Mouse (Mus musculus) hindbrain, embryonic 11.5 days (tissue): ENCODE data around the gene Nptxr. TPM values are rescaled to one million over a fixed set of nuclear protein-coding genes. Genes with fewer than 3 reads are reported as not detected.

Source experiments
- ATAC-seq: fragments of 200-750 bp; cut with Nextera tagmentation; 2 replicates; pipeline ENCODE4 v1.8.0; 2017; ENCODE audit warnings: mild to moderate bottlenecking, moderate TSS enrichment, moderate library complexity; ENCODE audit not compliant: low FRiP score
- DNase-seq: peaks from one replicate; pipeline ENCODE4 v3.0.0-alpha.2; 2015; ENCODE audit warnings: low spot score
- H3K27ac ChIP-seq: fragments of 300-500 bp; sonication (generic); 2 replicates; pipeline ENCODE4 v1.5.1; 2014; ENCODE audit warnings: mild to moderate bottlenecking, low read depth, low read length
- H3K27me3 ChIP-seq: fragments of 300-500 bp; sonication (generic); 2 replicates; pipeline ENCODE4 v1.6.1; 2014; ENCODE audit warnings: mild to moderate bottlenecking, low read length, moderate library complexity, mixed read lengths; ENCODE audit not compliant: control insufficient read depth, insufficient read depth
- H3K36me3 ChIP-seq: fragments of 300-500 bp; sonication (generic); 2 replicates; pipeline ENCODE4 v1.6.1; 2014; ENCODE audit warnings: mild to moderate bottlenecking, low read length, moderate library complexity, mixed read lengths; ENCODE audit not compliant: control insufficient read depth, insufficient read depth
- H3K4me1 ChIP-seq: fragments of 300-500 bp; sonication (generic); replicated peaks from 2 replicates; pipeline ENCODE4 v1.6.1; 2014; ENCODE audit warnings: low read length, mixed read lengths; ENCODE audit not compliant: control insufficient read depth, insufficient read depth
- H3K4me2 ChIP-seq: fragments of 300-500 bp; sonication (generic); replicated peaks from 2 replicates; pipeline ENCODE4 v1.6.1; 2014; ENCODE audit warnings: mild to moderate bottlenecking, low read depth, low read length
- H3K4me3 ChIP-seq: fragments of 300-500 bp; sonication (generic); 2 replicates; pipeline ENCODE4 v1.5.1; 2014; ENCODE audit warnings: low read depth, low read length
- H3K9ac ChIP-seq: fragments of 300-500 bp; sonication (generic); 2 replicates; pipeline ENCODE4 v1.6.1; 2014; ENCODE audit warnings: low read depth, low read length
- H3K9me3 ChIP-seq: fragments of 300-500 bp; sonication (generic); 2 replicates; pipeline ENCODE4 v1.6.1; 2016; ENCODE audit warnings: low read length; ENCODE audit not compliant: control insufficient read depth
- WGBS: fragments of 180-500 bp; shearing (Covaris S2); extraction: QIAGEN DNeasy Blood & Tissue Kit; methylation state at CpG from one replicate; pipeline ENCODE4 v1.1.7; 2014; 5-methylcytosine and 5-hydroxymethylcytosine counted together
- polyA plus RNA-seq: library from polyadenylated mRNA; unstranded; fragments of >200 nt; fragmentation: Nextera tagmentation; extraction: Ambion mirVana; gene quantifications from 2 replicates; pipeline ENCODE4 v1.2.1, GENCODE M21; 2014

Nptxr gene
- polyA plus RNA-seq, 1 experiment from 2014 or later, result 1.5 TPM

- no peak for ATAC-seq
These were observed 28.9 kb upstream of the Nptxr start for GRCm38 (mm10) chr15:79833251-79834050.

DNA sequence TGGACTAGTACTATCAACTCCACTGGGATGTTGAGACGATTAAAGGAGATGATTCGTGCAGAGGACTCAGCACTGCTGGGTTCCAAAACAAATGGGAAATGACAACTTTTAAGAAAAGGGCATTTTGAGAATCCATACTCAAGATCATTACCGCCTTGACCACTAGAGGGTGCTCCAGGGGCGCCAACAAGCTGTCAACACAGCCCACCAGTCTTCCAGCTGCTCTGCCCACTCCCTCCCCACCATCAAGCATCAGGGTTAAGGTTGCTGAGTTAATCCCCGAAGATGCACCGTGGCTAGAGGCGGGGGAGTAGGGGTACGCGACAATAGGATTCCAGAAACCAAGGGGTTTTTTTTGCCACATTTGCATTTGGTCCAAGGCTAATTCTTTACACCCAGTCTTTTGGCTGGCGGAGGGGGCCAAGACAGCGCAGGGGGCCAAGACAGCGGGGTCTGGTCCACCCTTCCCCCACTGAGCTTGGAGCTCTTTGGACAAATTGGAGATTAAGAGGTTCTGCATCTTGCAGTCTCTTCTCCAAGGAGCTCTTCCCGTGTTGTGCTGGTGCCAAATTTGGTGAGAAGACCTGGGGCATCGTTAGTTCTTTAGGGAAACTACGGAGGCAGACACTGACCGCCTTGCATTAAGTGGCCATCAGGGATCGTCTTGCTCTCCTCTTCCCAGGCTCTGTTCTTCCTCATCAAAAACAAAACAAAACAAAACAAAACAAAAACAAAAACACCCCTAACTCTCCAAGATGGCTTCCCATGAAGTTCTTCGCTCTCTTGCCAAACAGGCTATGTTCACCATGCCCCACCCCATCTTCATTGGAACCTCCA is 27.7 kb upstream of the Nptxr start:
- H3K36me3 ChIP-seq, result 0 out of 2 replicates have a peak, but pooled peaks cover 2% of the 10 kb centered on the region
- H3K4me3 ChIP-seq, result peak overlapping the region; percentile 70
- H3K9me3 ChIP-seq, result no peaks in the 10 kb centered on the region
- DNase-seq (peak; percentile 88), ATAC-seq (no peak)
- H3K9ac ChIP-seq, result no peak overlapping the region; the same call in 1 of the 2 replicates
- H3K27me3 ChIP-seq, result no peaks in the 10 kb centered on the region
- H3K4me2 ChIP-seq, result peak overlapping the region; percentile 86
- H3K4me1 ChIP-seq, result peaks cover 10% of the 10 kb centered on the region
- 29% methylated on average over 18 of the region's 18 CpGs for WGBS
- H3K27ac ChIP-seq, result no peak overlapping the region; the same call in 1 of the 2 replicates

More at GRCm38 (mm10) chr15:79833251-79834050, 28.9 kb upstream of the Nptxr start:
- Histone ChIP-seq H3K36me3 (no peaks in the 10 kb centered on the region), H3K4me1 (peaks cover 10% of the 10 kb centered on the region), H3K27ac (peak overlapping the region; percentile 87), H3K27me3 (no peaks in the 10 kb centered on the region), H3K4me2 (peak overlapping the region; percentile 86), H3K4me3 (peak overlapping the region; percentile 70), H3K9me3 (no peaks in the 10 kb centered on the region), H3K9ac (peak overlapping the region; percentile 81)
- DNase-seq, result peak; percentile 54
- under 1% methylated on average over 41 of the region's 41 CpGs for WGBS

- Histone ChIP-seq H3K4me3 (no peak overlapping the region), H3K4me2 (no peak overlapping the region), H3K27ac (no peak overlapping the region), H3K27me3 (no peaks in the 10 kb centered on the region), H3K4me1 (peaks cover 10% of the 10 kb centered on the region), H3K36me3 (0 out of 2 replicates have a peak, but pooled peaks cover 2% of the 10 kb centered on the region), H3K9me3 (no peaks in the 10 kb centered on the region), H3K9ac (no peak overlapping the region)
- WGBS, result 11% methylated on average over 4 of the region's 4 CpGs
- peak; percentile 89 for DNase-seq
- no peak for ATAC-seq
These were observed 25.8 kb upstream of the Nptxr start for GRCm38 (mm10) chr15:79830388-79830787.

DNA sequence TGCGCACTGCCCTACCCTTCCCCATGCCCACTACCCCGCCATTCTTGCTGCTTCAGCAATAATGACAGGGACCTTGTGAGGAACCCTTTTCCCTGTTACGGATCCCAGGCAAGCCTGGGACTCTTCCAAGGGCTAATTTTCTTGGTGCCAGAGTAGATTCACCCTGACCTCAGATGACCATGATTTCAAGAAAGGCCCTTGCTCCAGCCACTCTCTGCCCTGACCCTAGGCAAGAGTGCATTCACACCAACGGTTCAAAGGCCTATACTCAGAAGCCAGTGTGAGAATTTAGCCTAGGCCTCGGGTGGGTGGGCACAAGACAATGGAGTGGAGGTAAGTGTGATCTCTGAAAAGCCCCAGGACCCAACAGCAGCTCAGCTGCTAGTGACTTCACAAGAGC is 24.9 kb upstream of the Nptxr start:
- ATAC-seq, result no peak
- no peak for DNase-seq
- no peak overlapping the region for H3K4me3 ChIP-seq
- no peaks in the 10 kb centered on the region for H3K27me3 ChIP-seq
- H3K27ac ChIP-seq, result no peak overlapping the region
- no peak overlapping the region for H3K9ac ChIP-seq
- H3K9me3 ChIP-seq, result no peaks in the 10 kb centered on the region
- H3K4me1 ChIP-seq, result peaks cover 10% of the 10 kb centered on the region
- H3K36me3 ChIP-seq, result 0 out of 2 replicates have a peak, but pooled peaks cover 2% of the 10 kb centered on the region
- 70% methylated on average over 5 of the region's 5 CpGs for WGBS
- no peak overlapping the region for H3K4me2 ChIP-seq

DNA sequence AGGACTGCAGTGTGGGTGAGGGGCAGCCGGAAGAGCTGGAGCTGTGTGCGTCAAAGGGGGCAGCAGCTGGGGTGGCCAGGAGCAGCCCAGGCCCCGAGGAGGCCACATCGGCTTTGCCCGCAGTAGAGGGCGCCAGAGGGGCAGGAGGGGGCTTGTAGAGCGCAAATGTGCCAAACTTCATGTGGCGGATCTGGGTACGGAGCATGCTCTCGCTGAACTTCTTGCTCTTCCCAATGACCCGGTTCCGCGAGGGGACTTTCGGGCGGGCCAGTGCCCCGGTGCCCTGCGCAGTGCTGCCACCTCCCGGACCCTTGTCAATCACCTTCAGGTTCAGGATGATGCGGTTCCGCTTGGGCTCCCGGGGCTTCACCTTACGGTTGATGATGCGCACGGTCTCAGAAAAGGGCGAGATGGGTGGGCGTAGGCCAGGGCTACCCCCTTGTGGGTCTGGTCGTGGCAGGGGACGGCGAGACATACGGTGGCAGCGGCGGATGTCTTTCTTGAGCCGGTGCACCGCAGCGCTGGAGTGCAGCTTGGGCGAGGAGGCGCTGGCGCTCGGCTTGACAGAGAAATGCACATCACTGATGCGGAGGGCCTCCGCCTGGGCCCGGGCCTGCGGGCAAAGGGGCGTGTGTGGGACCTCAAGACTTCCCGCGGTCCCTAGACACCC is 23.9 kb upstream of the Nptxr start:
- WGBS, result 55% methylated on average over 46 of the region's 46 CpGs
- H3K4me2 ChIP-seq, result peak overlapping the region; percentile 17
- H3K27ac ChIP-seq, result no peak overlapping the region
- no peak overlapping the region for H3K9ac ChIP-seq
- no peaks in the 10 kb centered on the region for H3K27me3 ChIP-seq
- peak; percentile 15; the same call in 1 of the 2 replicates for ATAC-seq
- no peaks in the 10 kb centered on the region for H3K9me3 ChIP-seq
- peak; percentile 59 for DNase-seq
- 0 out of 2 replicates have a peak, but pooled peaks cover 2% of the 10 kb centered on the region for H3K36me3 ChIP-seq
- H3K4me3 ChIP-seq, result no peak overlapping the region
- peaks cover 10% of the 10 kb centered on the region for H3K4me1 ChIP-seq

GRCm38 (mm10) chr15:79827778-79828210 is 23.2 kb upstream of the Nptxr start:
- Histone ChIP-seq H3K9me3 (no peaks in the 10 kb centered on the region), H3K27ac (no peak overlapping the region), H3K4me3 (no peak overlapping the region; the same call in 1 of the 2 replicates), H3K36me3 (0 out of 2 replicates have a peak, but pooled peaks cover 2% of the 10 kb centered on the region), H3K4me2 (no peak overlapping the region), H3K4me1 (peaks cover 10% of the 10 kb centered on the region), H3K9ac (no peak overlapping the region), H3K27me3 (no peaks in the 10 kb centered on the region)
- whole genome bisulfite sequencing, result 92% methylated on average over 11 of the region's 11 CpGs
- DNase-seq, result no peak
- no peak for ATAC-seq

DNA sequence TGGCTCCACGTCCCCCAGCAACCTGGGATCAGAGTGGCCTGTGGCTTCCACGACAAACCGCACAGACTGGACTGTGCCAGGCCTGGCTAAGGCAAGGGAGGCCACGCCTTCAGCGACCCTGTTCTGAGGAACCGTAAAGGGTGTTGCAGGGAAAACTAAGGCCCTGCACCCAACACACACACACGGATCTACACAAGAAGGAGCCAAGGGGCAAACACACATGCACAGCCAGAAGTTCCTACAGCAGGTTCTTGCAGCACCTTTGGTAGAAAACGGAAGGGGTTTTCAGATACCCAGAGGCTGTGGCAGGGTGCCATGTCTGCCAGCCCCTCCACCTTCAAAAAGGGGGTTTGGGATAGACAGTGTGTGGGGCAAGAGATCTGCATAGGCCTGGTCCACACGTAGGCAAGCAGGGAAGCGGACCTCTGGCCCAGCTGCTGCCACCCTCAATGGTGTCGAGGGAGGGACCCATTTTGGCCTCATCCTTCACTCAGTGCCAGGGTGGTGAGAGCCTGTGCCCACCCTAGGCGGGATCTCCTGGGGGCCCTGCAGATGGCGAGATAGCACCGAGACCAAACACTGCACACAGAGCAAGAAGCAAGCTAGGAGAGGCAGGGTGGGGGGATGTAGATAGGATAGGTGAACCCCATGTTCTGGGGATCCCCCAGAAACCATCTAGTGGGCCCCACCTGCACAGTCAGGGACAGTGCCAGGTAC is 22.7 kb upstream of the Nptxr start:
- 0 out of 2 replicates have a peak, but pooled peaks cover 2% of the 10 kb centered on the region for H3K36me3 ChIP-seq
- H3K4me2 ChIP-seq, result no peak overlapping the region
- WGBS, result 91% methylated on average over 14 of the region's 14 CpGs
- no peak overlapping the region for H3K4me3 ChIP-seq
- peaks cover 7% of the 10 kb centered on the region for H3K4me1 ChIP-seq
- H3K9me3 ChIP-seq, result no peaks in the 10 kb centered on the region
- DNase-seq, result no peak
- no peaks in the 10 kb centered on the region for H3K27me3 ChIP-seq
- H3K9ac ChIP-seq, result no peak overlapping the region
- ATAC-seq, result no peak
- H3K27ac ChIP-seq, result no peak overlapping the region
